Mouse (Mus musculus) embryonic stem cell, embryonic (primary cell): ENCODE results near the gene Rbx1.

ENCODE experiments used
- CTCF ChIA-PET, 4 experiments: fragments of 300-600 bp in 2 of 4; fragments of 350-600 bp in 2 of 4; sonication (Branson Sonifier 250); formaldehyde crosslinking; loops; one replicate each; lab custom pipeline; 2022; ENCODE audit warnings: inconsistent platforms in 2 of 4; lab: Charles Lee
- POLR2A ChIA-PET, 4 experiments: fragments of 300-600 bp in 2 of 4; fragments of 350-600 bp in 2 of 4; sonication (Branson Sonifier 250); formaldehyde crosslinking; loops; one replicate each; lab custom pipeline; 2022; ENCODE audit warnings: antibody characterized with exemption in 4 of 4, inconsistent platforms in 1 of 4; lab: Charles Lee

The Rbx1 gene

GRCm38 (mm10) chr15:81472256-81472655 lies 6.2 kb downstream of the Rbx1 start:
- ChIA-PET POLR2A (interaction anchor here in 2 of 4 experiments (0.6 to 5.3 kb wide), 20 partner anchors 8 to 852 kb away, joined by 3 to 46 read pairs (median 4); partner anchors contain the start of genes Ep300 (in 2 of the 2), St13 (in 1 of the 2) and Xpnpep3 (in 1 of the 2)), CTCF (interaction anchor here in 2 of 4 experiments (0.6 to 1.6 kb wide), 2 partner anchors 24 to 35 kb away, joined by 5 to 12 read pairs; no protein-coding TSS in a partner anchor)

DNA sequence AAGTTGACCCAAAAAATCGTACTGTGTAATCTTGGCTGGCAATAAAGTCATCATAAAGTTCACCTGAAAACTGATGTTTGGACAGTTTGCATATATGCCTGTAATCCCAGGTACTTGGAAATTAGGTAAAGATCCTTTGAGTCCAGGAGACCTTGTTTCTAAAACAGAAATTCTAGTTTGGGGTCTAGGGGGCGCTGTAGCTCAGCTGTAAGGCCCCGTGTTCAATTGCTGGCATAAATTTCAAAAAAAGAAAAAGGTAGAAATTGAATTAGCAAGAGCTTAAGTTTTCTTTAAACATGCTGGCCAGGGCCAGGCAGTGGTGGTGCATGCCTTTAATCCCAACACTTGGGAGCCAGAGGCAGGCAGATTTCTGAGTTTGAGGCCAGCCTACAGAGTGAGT lies 9.6 kb downstream of the Rbx1 start:
- ChIA-PET POLR2A (interaction anchor here (0.6 to 6.3 kb wide), 22 partner anchors 8 to 233 kb away, joined by 3 to 88 read pairs (median 8); partner anchors contain the start of genes Rbx1 (in 4 of the 4), Ep300 (in 3 of the 4), Chadl (in 1 of the 4) and St13 (in 1 of the 4)), CTCF (interaction anchor here (0.6 to 3.8 kb wide), 13 partner anchors 8 to 225 kb away, joined by 3 to 24 read pairs (median 4); partner anchors contain the start of gene Rbx1 (in 2 of the 4))

DNA sequence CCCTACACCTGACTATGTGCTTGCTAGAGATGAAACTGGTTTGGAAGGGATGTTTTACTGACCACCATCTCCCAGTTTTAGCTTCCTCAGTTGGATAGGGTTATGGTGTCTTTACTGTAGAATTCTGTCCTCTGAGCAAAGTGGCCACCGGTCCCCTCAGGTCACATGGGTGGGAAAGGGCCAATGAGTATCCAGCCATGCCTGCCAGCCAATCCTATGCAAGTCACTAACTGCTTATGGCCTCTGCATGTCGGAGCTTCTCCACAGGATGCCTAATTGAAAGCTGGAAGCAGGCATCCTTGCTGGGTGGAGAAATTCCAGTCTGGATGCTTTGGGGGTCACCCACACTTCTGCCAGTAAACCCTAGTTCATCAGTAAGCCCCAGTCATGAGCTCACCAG lies 10.5 kb downstream of the Rbx1 start:
- ChIA-PET POLR2A (interaction anchor here (0.6 to 6.3 kb wide), 36 partner anchors 8 to 395 kb away, joined by 3 to 88 read pairs (median 4); partner anchors contain the start of genes Rbx1 (in 4 of the 4), Ep300 (in 3 of the 4), Aco2 (in 1 of the 4) and Phf5a (in 1 of the 4)), CTCF (interaction anchor here (0.5 to 3.8 kb wide), 21 partner anchors 9 to 354 kb away, joined by 3 to 24 read pairs (median 4); partner anchors contain the start of gene Rbx1 (in 2 of the 4))

GRCm38 (mm10) chr15:81479446-81480213 lies 13.5 kb downstream of the Rbx1 start:
- ChIA-PET POLR2A (interaction anchor here (0.5 to 6.3 kb wide), 51 partner anchors 8 to 1723 kb away, joined by 3 to 88 read pairs (median 4); partner anchors contain the start of genes Ep300 (in 3 of the 4), Rbx1 (in 3 of the 4), Srebf2 (in 1 of the 4) and St13 (in 1 of the 4)), CTCF (interaction anchor here in 2 of 4 experiments (0.6 to 1.7 kb wide), 11 partner anchors 13 to 766 kb away, joined by 3 to 8 read pairs (median 4); partner anchors contain the start of gene Rbx1 (in 1 of the 2))

- ChIA-PET POLR2A (interaction anchor here (0.7 to 6.3 kb wide), 39 partner anchors 9 to 667 kb away, joined by 3 to 88 read pairs (median 4); partner anchors contain the start of genes Ep300 (in 3 of the 4), Rbx1 (in 3 of the 4), Srebf2 (in 1 of the 4) and St13 (in 1 of the 4)), CTCF (interaction anchor here in 2 of 4 experiments (0.6 to 1.7 kb wide), 7 partner anchors 14 to 218 kb away, joined by 3 to 8 read pairs (median 5); partner anchors contain the start of gene Rbx1 (in 1 of the 2))
Measured at GRCm38 (mm10) chr15:81480284-81480683, 14.2 kb downstream of the Rbx1 start.

GRCm38 (mm10) chr15:81480977-81481379 lies 14.9 kb downstream of the Rbx1 start:
- ChIA-PET POLR2A (interaction anchor here in 2 of 4 experiments (1.9 to 6.3 kb wide), 3 partner anchors 14 to 42 kb away, joined by 5 to 88 read pairs (median 7); partner anchors contain the start of gene Rbx1 (in 1 of the 2)), CTCF (no interaction called here)

- ChIA-PET POLR2A (interaction anchor here (0.6 to 8.0 kb wide), 14 partner anchors 15 to 217 kb away, joined by 3 to 53 read pairs (median 4); partner anchors contain the start of genes Ep300 (in 1 of the 4) and Rbx1 (in 1 of the 4)), CTCF (interaction anchor here in 3 of 4 experiments (0.7 to 0.9 kb wide), 7 partner anchors 26 to 260 kb away, joined by 3 to 6 read pairs (median 4); no protein-coding TSS in a partner anchor)
Measured at GRCm38 (mm10) chr15:81482966-81483365, 16.9 kb downstream of the Rbx1 start.

DNA sequence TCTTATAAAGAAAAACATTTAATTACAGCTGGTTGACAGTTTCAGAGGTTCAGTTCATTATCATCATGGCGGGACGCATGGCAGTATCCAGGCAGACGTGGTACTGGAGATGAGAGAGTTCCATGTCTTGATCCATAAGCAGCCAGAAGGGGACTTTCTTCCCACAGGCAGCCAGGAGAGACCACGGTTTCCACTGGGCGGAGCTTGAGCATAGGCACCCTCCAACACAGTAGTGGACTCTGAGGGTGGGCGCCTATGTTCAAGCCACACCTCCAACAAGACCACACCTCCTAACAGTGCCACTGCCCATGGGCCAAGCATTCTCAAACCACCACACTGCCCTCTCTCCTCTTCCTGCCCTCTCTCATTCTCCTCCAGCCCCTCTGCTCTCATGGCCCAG lies 17.6 kb downstream of the Rbx1 start:
- ChIA-PET CTCF (interaction anchor here in 3 of 4 experiments (0.7 to 3.1 kb wide), 6 partner anchors 30 to 348 kb away, joined by 3 to 9 read pairs (median 3); no protein-coding TSS in a partner anchor), POLR2A (interaction anchor here (0.6 to 8.0 kb wide), 18 partner anchors 12 to 209 kb away, joined by 3 to 53 read pairs (median 4); partner anchors contain the start of genes Rbx1 (in 3 of the 4) and Ep300 (in 2 of the 4))

DNA sequence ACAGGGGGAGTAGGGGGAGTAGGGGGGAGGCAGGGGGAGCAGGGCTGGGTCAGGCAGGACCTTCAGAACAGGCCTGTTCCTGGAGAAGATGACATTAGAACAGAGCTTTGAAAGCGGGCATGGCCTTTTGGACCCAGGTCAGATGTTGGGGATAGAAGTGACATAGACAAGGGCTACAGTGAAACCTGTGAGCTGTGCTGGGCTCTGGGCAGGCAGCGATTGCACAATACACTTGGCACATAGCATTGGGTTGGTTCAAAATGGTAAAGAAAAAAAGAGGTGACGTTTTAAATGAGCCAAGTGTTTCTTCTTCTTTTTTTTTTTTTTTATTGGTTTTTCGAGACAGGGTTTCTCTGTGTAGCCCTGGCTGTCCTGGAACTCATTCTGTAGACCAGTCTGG lies 19.4 kb downstream of the Rbx1 start:
- ChIA-PET CTCF (interaction anchor here (0.6 to 3.1 kb wide), 8 partner anchors 9 to 477 kb away, joined by 3 to 9 read pairs (median 3); no protein-coding TSS in a partner anchor), POLR2A (interaction anchor here (0.6 to 8.0 kb wide), 26 partner anchors 9 to 322 kb away, joined by 3 to 53 read pairs (median 6); partner anchors contain the start of genes Rbx1 (in 3 of the 4), Ep300 (in 2 of the 4) and L3mbtl2 (in 1 of the 4))

DNA sequence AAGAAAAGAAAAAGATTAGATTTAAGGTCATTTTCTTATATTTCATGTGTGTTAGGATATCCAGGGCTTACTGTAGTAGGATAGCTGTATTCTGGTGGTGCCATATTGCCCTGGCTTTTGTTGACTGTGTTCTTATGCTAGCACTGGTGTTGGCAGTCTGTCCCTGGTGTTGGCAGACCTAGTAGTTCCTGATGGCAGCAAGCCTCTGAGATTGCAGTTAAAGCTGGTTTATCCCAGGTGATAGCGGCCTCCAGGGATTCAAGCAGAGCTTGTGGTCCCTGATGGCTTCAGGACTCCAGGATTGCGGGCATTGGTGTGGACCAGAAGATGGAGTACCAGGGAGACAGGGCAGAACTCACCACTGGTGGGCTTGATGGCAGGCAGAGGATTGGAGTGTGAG lies 37.4 kb downstream of the Rbx1 start:
- ChIA-PET CTCF (interaction anchor here in 1 of 4 experiments (1.0 kb wide), 1 partner anchor 11 kb away, joined by 3 read pairs; no protein-coding TSS in a partner anchor), POLR2A (interaction anchor here in 3 of 4 experiments (0.6 to 1.8 kb wide), 9 partner anchors 19 to 1444 kb away, joined by 3 to 8 read pairs (median 4); partner anchors contain the start of gene Rbx1 (in 1 of the 3))

DNA sequence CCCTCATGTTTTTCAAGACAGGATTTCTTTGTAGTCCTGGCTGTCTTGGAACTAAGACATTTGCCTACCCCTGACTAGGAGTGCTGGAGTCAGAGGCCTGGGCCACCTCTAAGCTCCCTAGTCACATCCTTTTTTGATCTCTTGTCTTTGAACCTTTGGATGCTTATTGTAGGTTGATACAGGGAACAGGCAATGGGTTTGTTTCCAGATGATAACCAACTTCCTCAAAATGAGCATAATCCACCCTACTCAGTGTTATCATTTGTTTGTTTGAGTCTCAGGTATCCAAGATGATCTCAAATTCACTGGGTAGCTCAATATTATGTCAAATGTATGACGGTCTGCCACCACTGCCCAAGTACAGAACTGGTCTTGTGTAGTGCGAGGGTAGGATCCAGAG lies 37.9 kb downstream of the Rbx1 start:
- ChIA-PET POLR2A (interaction anchor here in 2 of 4 experiments (0.6 to 1.8 kb wide), 8 partner anchors 14 to 82 kb away, joined by 3 to 8 read pairs (median 4); partner anchors contain the start of gene Rbx1 (in 1 of the 2)), CTCF (interaction anchor here in 2 of 4 experiments (0.7 to 1.0 kb wide), 2 partner anchors 10 kb away, joined by 3 read pairs; no protein-coding TSS in a partner anchor)

GRCm38 (mm10) chr15:81507201-81507600 lies 41.1 kb downstream of the Rbx1 start:
- ChIA-PET CTCF (interaction anchor here in 3 of 4 experiments (0.6 to 0.7 kb wide), 5 partner anchors 16 to 1681 kb away, joined by 3 to 12 read pairs (median 4); no protein-coding TSS in a partner anchor), POLR2A (interaction anchor here in 1 of 4 experiments (0.7 to 2.1 kb wide), 6 partner anchors 10 to 78 kb away, joined by 3 to 17 read pairs (median 6); partner anchors contain the start of gene Ep300)

DNA sequence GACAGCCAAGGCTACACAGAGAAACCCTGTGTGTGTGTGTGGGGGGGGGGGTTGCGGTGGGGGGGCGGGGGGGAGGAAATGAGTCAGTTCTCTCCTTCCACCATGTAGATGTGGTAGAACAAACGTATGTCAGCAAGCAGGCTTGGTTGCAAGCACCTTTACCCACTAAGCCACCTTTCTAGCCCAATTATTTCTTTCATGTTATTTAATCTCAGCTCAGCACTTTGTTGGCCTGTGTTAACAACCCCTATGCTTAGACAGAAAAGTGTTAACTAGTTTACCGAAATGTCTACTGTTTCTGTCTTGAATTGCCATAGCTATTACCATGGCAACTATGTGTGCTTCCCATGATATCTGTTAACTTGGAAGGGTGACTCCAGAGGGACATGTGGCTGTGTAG lies 44.5 kb downstream of the Rbx1 start:
- ChIA-PET CTCF (interaction anchor here in 1 of 4 experiments (0.5 kb wide), 1 partner anchor 395 kb away, joined by 3 read pairs; no protein-coding TSS in a partner anchor), POLR2A (interaction anchor here in 3 of 4 experiments (0.6 to 7.6 kb wide), 11 partner anchors 9 to 320 kb away, joined by 3 to 136 read pairs (median 4); partner anchors contain the start of genes Ep300 (in 2 of the 3), St13 (in 1 of the 3) and Xpnpep3 (in 1 of the 3))

DNA sequence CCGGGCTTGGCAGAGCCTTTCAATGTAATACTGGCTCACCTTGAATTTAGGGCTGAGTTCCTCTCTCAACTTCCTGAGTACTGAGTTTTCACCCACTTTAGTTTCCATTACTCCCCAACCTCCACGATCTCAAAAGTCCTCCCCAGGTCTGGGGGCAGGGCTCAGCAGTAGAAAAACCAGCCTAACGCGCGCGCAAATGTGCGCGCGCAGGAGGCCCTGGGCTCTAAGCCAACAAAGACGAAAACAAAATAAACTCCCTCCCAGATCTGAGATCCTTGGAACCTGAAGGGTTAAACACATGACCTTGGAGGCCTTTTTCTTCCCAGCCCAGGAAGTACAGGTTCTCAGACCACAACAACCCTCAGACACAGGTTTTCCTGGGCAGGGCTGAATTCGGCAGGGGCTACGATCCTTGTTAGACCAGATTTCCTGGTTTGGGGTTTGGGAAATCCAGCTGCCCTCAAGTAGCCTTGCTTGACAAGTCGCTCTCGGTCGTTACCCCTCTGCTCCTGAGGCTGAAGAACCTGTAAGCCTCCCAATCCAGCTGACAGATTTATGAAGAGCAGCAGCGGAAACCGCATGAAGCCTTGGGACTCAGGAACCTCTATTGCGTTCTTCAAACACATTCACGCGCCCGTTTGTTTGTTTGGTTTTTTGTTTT lies 45.6 kb downstream of the Rbx1 start:
- CTCF ChIA-PET = no interaction called here
- POLR2A ChIA-PET = interaction anchor here in 3 of 4 experiments (0.6 to 7.6 kb wide), 16 partner anchors 8 to 319 kb away, joined by 3 to 136 read pairs (median 4); partner anchors contain the start of genes Ep300 (in 3 of the 3), Rbx1 (in 1 of the 3), St13 (in 1 of the 3) and Xpnpep3 (in 1 of the 3)

- CTCF ChIA-PET = interaction anchor here (0.5 to 1.9 kb wide), 30 partner anchors 8 to 764 kb away, joined by 3 to 11 read pairs (median 3); partner anchors contain the start of genes Ep300 (in 1 of the 4), Rbx1 (in 1 of the 4), St13 (in 1 of the 4) and Xpnpep3 (in 1 of the 4)
- POLR2A ChIA-PET = interaction anchor here (0.5 to 7.6 kb wide), 60 partner anchors 8 to 1338 kb away, joined by 3 to 136 read pairs (median 4); partner anchors contain the start of genes Ep300 (in 3 of the 4), Rbx1 (in 3 of the 4), L3mbtl2 (in 2 of the 4) and Polr3h (in 1 of the 4)
Measured at GRCm38 (mm10) chr15:81514111-81514971, 48.2 kb downstream of the Rbx1 start.
